Mouse (Mus musculus): ENCODE measurements at regions not wholly inside any gene's neighbourhood (a gene's known extent, or its start where the extent isn't known, plus 50 kb on each side); places are given as distances from the start of the nearest gene placed in this dataset.

- Histone ChIP-seq H3K9me3 (replicated peaks) (no peaks in the 10 kb centered on the region), H3K4me3 (replicated peaks) (no peak overlapping the region), H3K9ac (replicated peaks) (no peak overlapping the region), H3K4me2 (no peak overlapping the region), H3K4me1 (no peaks in the 10 kb centered on the region), H3K27ac (replicated peaks) (no peak overlapping the region), H3K36me3 (no peaks in the 10 kb centered on the region), H3K27me3 (replicated peaks) (no peaks in the 10 kb centered on the region)
- no peak for ATAC-seq (ENCODE audit: low FRiP score)
- whole genome bisulfite sequencing, result 71% methylated on average over 14 of the region's 14 CpGs
Observed at GRCm38 (mm10) chr6:127241693-127242425, 89.9 kb upstream of the Ccnd2 start.

DNA sequence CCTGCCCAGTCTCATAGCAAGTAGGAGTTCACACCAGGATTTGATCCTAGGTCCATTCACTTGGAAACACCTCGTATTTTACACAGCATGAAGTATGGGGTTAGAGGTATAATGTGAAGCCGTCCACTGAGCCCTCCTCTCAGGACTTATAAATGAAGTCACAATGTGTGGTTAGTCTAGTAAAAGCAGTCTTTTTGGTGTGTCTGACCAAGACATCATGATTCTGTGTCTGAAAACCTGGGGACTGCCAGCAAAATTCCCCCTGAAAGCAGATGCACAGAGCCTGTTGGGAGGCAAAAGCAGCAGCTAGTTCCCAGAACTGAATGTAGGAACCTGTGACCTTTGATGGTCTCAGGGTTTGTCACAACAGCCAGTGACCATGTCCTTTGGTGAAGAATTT lies 91.0 kb upstream of the Ccnd2 start:
- 85% methylated on average over 2 of the region's 2 CpGs for WGBS
- H3K27me3 ChIP-seq (replicated peaks), result no peaks in the 10 kb centered on the region

GRCm38 (mm10) chr6:127245814-127246440 lies 93.9 kb upstream of the Ccnd2 start:
- Histone ChIP-seq H3K4me3 (replicated peaks) (no peak overlapping the region), H3K4me1 (peaks cover 3% of the 10 kb centered on the region; the same call in 1 of the 2 replicates), H3K27me3 (replicated peaks) (peaks cover 5% of the 10 kb centered on the region; the same call in 1 of the 2 replicates), H3K27ac (replicated peaks) (no peak overlapping the region), H3K9me3 (replicated peaks) (no peaks in the 10 kb centered on the region), H3K9ac (replicated peaks) (no peak overlapping the region), H3K4me2 (no peak overlapping the region), H3K36me3 (no peaks in the 10 kb centered on the region)
- no peak for ATAC-seq (ENCODE audit: low FRiP score)
- 72% methylated on average over 4 of the region's 4 CpGs for WGBS

More for the DNA sequence above, 91.0 kb upstream of the Ccnd2 start:
- no peak overlapping the region for H3K9ac ChIP-seq (replicated peaks)
- no peak for ATAC-seq (ENCODE audit: low FRiP score)
- H3K4me1 ChIP-seq, result no peaks in the 10 kb centered on the region
- H3K27ac ChIP-seq (replicated peaks), result no peak overlapping the region
- no peaks in the 10 kb centered on the region for H3K36me3 ChIP-seq
- no peaks in the 10 kb centered on the region for H3K9me3 ChIP-seq (replicated peaks)
- H3K4me3 ChIP-seq (replicated peaks), result no peak overlapping the region
- H3K4me2 ChIP-seq, result no peak overlapping the region

DNA sequence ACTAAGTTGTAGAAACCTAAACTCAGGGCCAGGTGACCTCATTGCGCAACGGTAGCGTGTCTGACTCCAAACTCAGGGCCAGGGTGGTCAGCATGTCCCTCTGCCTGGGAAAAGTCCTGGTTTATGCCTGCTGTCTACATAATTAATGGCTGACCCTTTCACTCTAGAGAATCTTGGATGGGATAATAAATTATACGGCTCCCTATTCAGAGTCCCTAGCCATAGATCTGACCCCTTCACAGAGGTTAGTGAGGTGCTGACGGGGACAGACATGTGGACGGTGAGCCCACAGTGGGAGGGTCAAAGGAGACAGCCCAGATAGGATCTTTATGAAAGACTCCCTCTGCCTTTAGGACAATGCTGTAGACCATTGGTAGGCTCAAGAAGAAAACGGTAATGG lies 94.7 kb upstream of the Ccnd2 start:
- no peak for ATAC-seq (ENCODE audit: low FRiP score)
- no peak overlapping the region for H3K9ac ChIP-seq (replicated peaks)
- H3K36me3 ChIP-seq, result no peaks in the 10 kb centered on the region
- H3K4me3 ChIP-seq (replicated peaks), result no peak overlapping the region
- peaks cover 10% of the 10 kb centered on the region; the same call in 1 of the 2 replicates for H3K27me3 ChIP-seq (replicated peaks)
- no peak overlapping the region for H3K4me2 ChIP-seq
- no peak overlapping the region for H3K27ac ChIP-seq (replicated peaks)
- H3K4me1 ChIP-seq, result peaks cover 11% of the 10 kb centered on the region
- no peaks in the 10 kb centered on the region for H3K9me3 ChIP-seq (replicated peaks)
- WGBS, result 28% methylated on average over 7 of the region's 7 CpGs

- Histone ChIP-seq H3K4me1 (peaks cover 17% of the 10 kb centered on the region), H3K4me3 (replicated peaks) (no peak overlapping the region), H3K27me3 (replicated peaks) (peaks cover 10% of the 10 kb centered on the region; the same call in 1 of the 2 replicates), H3K27ac (replicated peaks) (no peak overlapping the region), H3K36me3 (no peaks in the 10 kb centered on the region), H3K9me3 (replicated peaks) (no peaks in the 10 kb centered on the region), H3K4me2 (no peak overlapping the region), H3K9ac (replicated peaks) (no peak overlapping the region)
- WGBS, result 19% methylated on average over 5 of the region's 5 CpGs
- ATAC-seq (ENCODE audit: low FRiP score), result no peak
Observed at GRCm38 (mm10) chr6:127247343-127247742, 95.3 kb upstream of the Ccnd2 start.

- no peak for ATAC-seq (ENCODE audit: low FRiP score)
- Histone ChIP-seq H3K27ac (replicated peaks) (no peak overlapping the region), H3K36me3 (no peaks in the 10 kb centered on the region), H3K27me3 (replicated peaks) (peaks cover 10% of the 10 kb centered on the region; the same call in 1 of the 2 replicates), H3K9me3 (replicated peaks) (no peaks in the 10 kb centered on the region), H3K4me3 (replicated peaks) (no peak overlapping the region), H3K9ac (replicated peaks) (no peak overlapping the region), H3K4me2 (no peak overlapping the region), H3K4me1 (peaks cover 20% of the 10 kb centered on the region)
- 13% methylated on average over 8 of the region's 8 CpGs for WGBS
Observed at GRCm38 (mm10) chr6:127250181-127250873, 98.3 kb upstream of the Ccnd2 start.

- WGBS, result 10% methylated on average over 11 of the region's 11 CpGs
- Histone ChIP-seq H3K27me3 (replicated peaks) (peaks cover 10% of the 10 kb centered on the region; the same call in 1 of the 2 replicates), H3K27ac (replicated peaks) (no peak overlapping the region; the same call in 1 of the 2 replicates), H3K9me3 (replicated peaks) (no peaks in the 10 kb centered on the region), H3K36me3 (no peaks in the 10 kb centered on the region), H3K4me3 (replicated peaks) (no peak overlapping the region), H3K9ac (replicated peaks) (0 out of 2 replicates have a peak overlapping the region, but pooled peaks have one; percentile 17), H3K4me2 (no peak overlapping the region), H3K4me1 (peaks cover 20% of the 10 kb centered on the region)
- ATAC-seq (ENCODE audit: low FRiP score), result no peak
Observed at GRCm38 (mm10) chr6:127250874-127251670, 99.1 kb upstream of the Ccnd2 start.

DNA sequence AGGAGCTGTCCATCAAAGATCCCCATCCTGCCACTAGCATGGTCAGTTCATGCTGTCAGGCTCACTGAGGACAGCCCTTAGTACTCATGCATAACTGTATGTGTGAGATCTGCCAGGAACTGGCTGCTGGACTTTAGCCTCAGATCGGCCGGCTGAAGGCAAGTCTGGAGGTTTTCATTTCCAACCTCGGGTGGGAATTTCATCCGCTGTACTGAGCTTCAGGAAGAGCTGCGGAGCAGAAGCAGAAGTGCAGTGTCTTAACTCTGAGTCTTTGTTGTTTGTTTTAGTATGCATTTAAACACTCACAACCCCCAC lies 99.6 kb upstream of the Ccnd2 start:
- no peak overlapping the region for H3K4me2 ChIP-seq
- WGBS, result 5% methylated on average over 5 of the region's 5 CpGs
- H3K9ac ChIP-seq (replicated peaks), result 0 out of 2 replicates have a peak overlapping the region, but pooled peaks have one; percentile 17
- H3K27ac ChIP-seq (replicated peaks), result no peak overlapping the region; the same call in 1 of the 2 replicates
- no peak overlapping the region for H3K4me3 ChIP-seq (replicated peaks)
- no peaks in the 10 kb centered on the region for H3K36me3 ChIP-seq
- H3K4me1 ChIP-seq, result peaks cover 20% of the 10 kb centered on the region
- peaks cover 10% of the 10 kb centered on the region; the same call in 1 of the 2 replicates for H3K27me3 ChIP-seq (replicated peaks)
- no peaks in the 10 kb centered on the region for H3K9me3 ChIP-seq (replicated peaks)
- no peak for ATAC-seq (ENCODE audit: low FRiP score)

DNA sequence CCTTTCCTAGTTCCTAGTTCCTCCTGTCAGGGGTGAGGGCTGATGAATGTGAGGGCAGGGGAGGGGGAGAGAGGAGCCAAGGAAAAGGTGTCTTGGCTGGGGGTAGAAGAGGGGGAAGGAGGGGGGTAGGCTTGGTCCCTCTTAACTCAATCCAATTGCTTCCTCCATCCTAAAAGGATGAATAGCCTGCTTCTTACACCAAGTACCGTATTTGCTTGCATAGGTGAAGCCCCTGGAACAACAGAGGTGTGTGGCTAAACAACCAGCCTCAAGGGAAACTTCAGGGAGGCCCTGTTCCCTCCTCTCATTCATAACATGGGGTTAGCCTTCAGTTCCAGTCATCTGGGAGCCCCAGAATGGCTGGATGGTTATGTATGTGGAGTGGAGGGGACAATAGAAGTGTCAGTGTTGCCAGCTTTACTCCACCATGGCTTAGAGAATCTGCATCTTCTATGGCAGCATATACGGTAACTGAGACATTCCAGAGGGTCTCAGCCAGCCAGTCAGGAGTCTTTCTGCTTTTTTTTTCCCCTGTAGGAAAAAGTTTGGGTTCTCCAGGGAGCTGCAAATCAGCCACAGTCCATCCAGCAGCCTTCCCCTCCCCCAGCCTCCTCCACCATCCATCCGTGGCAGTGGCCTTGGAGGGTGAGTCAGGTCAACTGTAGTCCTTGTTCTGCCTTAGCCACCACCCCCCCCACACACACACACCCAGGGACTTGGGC lies 100.2 kb upstream of the Ccnd2 start:
- H3K9me3 ChIP-seq (replicated peaks), result no peaks in the 10 kb centered on the region
- no peak; the same call in 1 of the 2 replicates for ATAC-seq (ENCODE audit: low FRiP score)
- H3K27ac ChIP-seq (replicated peaks), result no peak overlapping the region; the same call in 1 of the 2 replicates
- peaks cover 10% of the 10 kb centered on the region; the same call in 1 of the 2 replicates for H3K27me3 ChIP-seq (replicated peaks)
- no peak overlapping the region for H3K9ac ChIP-seq (replicated peaks)
- H3K36me3 ChIP-seq, result no peaks in the 10 kb centered on the region
- H3K4me3 ChIP-seq (replicated peaks), result no peak overlapping the region
- no peak overlapping the region for H3K4me2 ChIP-seq
- peaks cover 20% of the 10 kb centered on the region for H3K4me1 ChIP-seq
- 3% methylated on average over 3 of the region's 3 CpGs for WGBS

DNA sequence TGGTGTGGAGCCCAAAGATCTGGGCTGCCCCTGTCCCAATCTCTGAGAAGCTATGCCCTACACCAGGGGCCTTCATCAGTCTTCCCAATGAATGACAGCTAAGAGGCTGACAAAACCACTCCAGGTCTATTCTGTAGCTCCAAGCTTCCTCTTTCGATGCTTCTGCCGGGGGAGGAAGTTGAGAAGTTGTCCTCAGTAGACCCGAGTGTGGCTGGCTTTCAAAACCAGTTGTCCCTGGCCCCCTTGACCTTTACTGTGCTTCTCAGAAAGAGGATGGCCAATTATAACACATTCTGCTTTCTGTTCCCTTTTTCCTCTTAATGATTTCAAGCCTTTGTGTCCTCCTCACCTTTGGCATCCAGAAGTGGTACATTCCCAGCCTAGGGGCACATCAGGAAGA lies 101.9 kb upstream of the Ccnd2 start:
- Histone ChIP-seq H3K27ac (replicated peaks) (no peak overlapping the region), H3K4me1 (peaks cover 20% of the 10 kb centered on the region), H3K9me3 (replicated peaks) (no peaks in the 10 kb centered on the region), H3K9ac (replicated peaks) (no peak overlapping the region), H3K4me3 (replicated peaks) (no peak overlapping the region), H3K27me3 (replicated peaks) (0 out of 2 replicates have a peak, but pooled peaks cover 10% of the 10 kb centered on the region), H3K36me3 (no peaks in the 10 kb centered on the region), H3K4me2 (no peak overlapping the region)
- no peak for ATAC-seq (ENCODE audit: low FRiP score)
- 85% methylated on average over 3 of the region's 3 CpGs for WGBS

Measured in neural tube, embryonic 15.5 days (tissue).